Mouse (Mus musculus) midbrain, postnatal 0 days (tissue): ENCODE results near the gene Btbd2. TPM values are rescaled to one million over a fixed set of nuclear protein-coding genes. Genes with fewer than 3 reads are reported as not detected.

ENCODE experiments used
- ATAC-seq: fragments of 200-750 bp; cut with Nextera tagmentation; 2 replicates; pipeline ENCODE4 v1.8.0; 2017; ENCODE audit warnings: moderate number of reproducible peaks, mild to moderate bottlenecking, moderate TSS enrichment, moderate library complexity; ENCODE audit not compliant: low FRiP score
- DNase-seq: peaks from one replicate; pipeline ENCODE4 v3.0.0-alpha.2; 2015; ENCODE audit warnings: low spot score
- H3K27ac ChIP-seq: fragments of 300-500 bp; sonication (generic); 2 replicates; pipeline ENCODE4 v1.5.1; 2014; ENCODE audit warnings: low read depth, mild to moderate bottlenecking, low read length, mixed read lengths
- H3K27me3 ChIP-seq: fragments of 300-500 bp; sonication (generic); 2 replicates; pipeline ENCODE4 v1.6.1; 2014; ENCODE audit warnings: low read length, control low read depth, mixed read lengths; ENCODE audit not compliant: insufficient read depth
- H3K36me3 ChIP-seq: fragments of 300-500 bp; sonication (generic); 2 replicates; pipeline ENCODE4 v1.6.1; 2014; ENCODE audit warnings: low read length, control low read depth, mixed read lengths; ENCODE audit not compliant: insufficient read depth
- H3K4me1 ChIP-seq: fragments of 300-500 bp; sonication (generic); 2 replicates; pipeline ENCODE4 v1.6.1; 2014; ENCODE audit warnings: mild to moderate bottlenecking, control low read depth, antibody characterized with exemption, low read length, mixed read lengths; ENCODE audit not compliant: insufficient read depth
- H3K4me2 ChIP-seq: fragments of 300-500 bp; sonication (generic); 2 replicates; pipeline ENCODE4 v1.6.1; 2014; ENCODE audit warnings: low read depth, mild to moderate bottlenecking, low read length, mixed read lengths; ENCODE audit not compliant: poor library complexity, severe bottlenecking
- H3K4me3 ChIP-seq: fragments of 300-500 bp; sonication (generic); 2 replicates; pipeline ENCODE4 v1.5.1; 2014; ENCODE audit warnings: low read depth, mild to moderate bottlenecking, low read length, moderate library complexity
- H3K9ac ChIP-seq: fragments of 300-500 bp; sonication (generic); replicated peaks from 2 replicates; pipeline ENCODE4 v1.6.1; 2014; ENCODE audit warnings: mild to moderate bottlenecking, low read length, moderate library complexity, mixed read lengths; ENCODE audit not compliant: poor library complexity, severe bottlenecking
- H3K9me3 ChIP-seq: fragments of 300-500 bp; sonication (generic); 2 replicates; pipeline ENCODE4 v1.6.1; 2016; ENCODE audit warnings: low read length, control low read depth
- CTCF ChIP-seq: IDR thresholded peaks from 2 replicates; pipeline ENCODE4 v1.5.1; 2016; ENCODE audit warnings: antibody characterized with exemption, mild to moderate bottlenecking
- WGBS: fragments of 180-500 bp; shearing (Covaris S2); extraction: QIAGEN DNeasy Blood & Tissue Kit; methylation state at CpG from one replicate; pipeline ENCODE4 v1.1.7; 2014; 5-methylcytosine and 5-hydroxymethylcytosine counted together
- polyA plus RNA-seq: library from polyadenylated mRNA; unstranded; fragments of >200 nt; fragmentation: Nextera tagmentation; extraction: Ambion mirVana; gene quantifications from 2 replicates; pipeline ENCODE4 v1.2.1, GENCODE M21; 2015
- total RNA-seq: library from RNA; depleted of rRNA; stranded (reverse); fragments of >200 nt; gene quantifications from 2 replicates; pipeline ENCODE4 v1.2.3, GENCODE M21; 2014

The Btbd2 gene
- total and polyA plus RNA-seq, 2 experiments from 2014 or later, result 71.6 to 215 TPM

GRCm38 (mm10) chr10:80696502-80697392 is 39.9 kb upstream of the Btbd2 start:
- Histone ChIP-seq H3K36me3 (peaks cover 5% of the 10 kb centered on the region), H3K4me1 (peaks cover 5% of the 10 kb centered on the region; the same call in 1 of the 2 replicates), H3K4me3 (no peak overlapping the region), H3K27ac (no peak overlapping the region), H3K27me3 (no peaks in the 10 kb centered on the region), H3K9ac (no peak overlapping the region), H3K4me2 (no peak overlapping the region), H3K9me3 (no peaks in the 10 kb centered on the region)
- ATAC-seq, result no peak
- no peak for TF ChIP-seq CTCF
- no peak for DNase-seq
- 75% methylated on average over 11 of the region's 12 CpGs for WGBS

DNA sequence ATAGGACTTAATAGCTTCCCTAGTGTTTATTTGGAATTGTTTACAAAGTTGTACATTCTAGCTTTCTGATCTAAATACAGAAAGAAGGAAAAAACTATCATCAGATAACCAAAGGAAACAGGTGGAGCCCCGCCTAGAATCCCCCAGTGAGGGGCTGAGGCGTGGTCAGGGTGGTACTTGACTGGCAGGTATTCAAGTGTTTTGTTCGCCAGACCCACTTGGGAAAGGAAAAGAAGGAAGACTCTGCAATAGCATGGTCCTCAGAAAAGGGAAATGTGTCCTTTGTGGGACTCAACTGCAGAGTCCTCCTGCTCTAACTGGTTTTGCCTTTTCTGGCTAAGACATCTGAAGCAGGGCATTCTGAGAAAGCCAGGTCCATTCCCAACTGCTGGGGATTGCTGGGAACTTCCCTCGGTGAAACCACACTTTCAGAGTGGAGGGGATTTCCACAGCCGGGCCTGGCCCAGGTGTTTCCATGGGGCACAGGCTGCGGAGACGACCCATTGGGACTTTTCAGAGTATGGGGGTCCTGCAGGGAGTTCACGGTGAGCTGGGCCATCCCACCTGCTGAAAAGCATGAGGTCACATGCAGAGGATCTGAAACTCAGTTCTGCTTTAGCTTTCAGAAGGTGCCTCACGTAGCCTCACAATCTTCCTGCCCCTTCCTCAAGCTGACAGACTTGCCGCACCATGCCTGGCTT is 39.1 kb upstream of the Btbd2 start:
- no peak for ATAC-seq
- Histone ChIP-seq H3K27me3 (no peaks in the 10 kb centered on the region), H3K9me3 (no peaks in the 10 kb centered on the region), H3K9ac (no peak overlapping the region), H3K36me3 (peaks cover 11% of the 10 kb centered on the region), H3K4me1 (peaks cover 5% of the 10 kb centered on the region; the same call in 1 of the 2 replicates), H3K4me2 (no peak overlapping the region), H3K4me3 (no peak overlapping the region), H3K27ac (no peak overlapping the region)
- DNase-seq, result no peak
- 72% methylated on average over 10 of the region's 10 CpGs for WGBS
- TF ChIP-seq CTCF, result no peak

GRCm38 (mm10) chr10:80695186-80695585 is 38.3 kb upstream of the Btbd2 start:
- ATAC-seq (no peak), DNase-seq (no peak)
- no peak overlapping the region for H3K27ac ChIP-seq
- peaks cover 17% of the 10 kb centered on the region for H3K36me3 ChIP-seq
- no peak overlapping the region for H3K4me2 ChIP-seq
- no peak overlapping the region for H3K4me3 ChIP-seq
- no peaks in the 10 kb centered on the region for H3K27me3 ChIP-seq
- H3K9me3 ChIP-seq, result no peaks in the 10 kb centered on the region
- TF ChIP-seq CTCF, result no peak
- WGBS, result 83% methylated on average over 2 of the region's 2 CpGs
- H3K4me1 ChIP-seq, result peaks cover 4% of the 10 kb centered on the region; the same call in 1 of the 2 replicates
- no peak overlapping the region for H3K9ac ChIP-seq

DNA sequence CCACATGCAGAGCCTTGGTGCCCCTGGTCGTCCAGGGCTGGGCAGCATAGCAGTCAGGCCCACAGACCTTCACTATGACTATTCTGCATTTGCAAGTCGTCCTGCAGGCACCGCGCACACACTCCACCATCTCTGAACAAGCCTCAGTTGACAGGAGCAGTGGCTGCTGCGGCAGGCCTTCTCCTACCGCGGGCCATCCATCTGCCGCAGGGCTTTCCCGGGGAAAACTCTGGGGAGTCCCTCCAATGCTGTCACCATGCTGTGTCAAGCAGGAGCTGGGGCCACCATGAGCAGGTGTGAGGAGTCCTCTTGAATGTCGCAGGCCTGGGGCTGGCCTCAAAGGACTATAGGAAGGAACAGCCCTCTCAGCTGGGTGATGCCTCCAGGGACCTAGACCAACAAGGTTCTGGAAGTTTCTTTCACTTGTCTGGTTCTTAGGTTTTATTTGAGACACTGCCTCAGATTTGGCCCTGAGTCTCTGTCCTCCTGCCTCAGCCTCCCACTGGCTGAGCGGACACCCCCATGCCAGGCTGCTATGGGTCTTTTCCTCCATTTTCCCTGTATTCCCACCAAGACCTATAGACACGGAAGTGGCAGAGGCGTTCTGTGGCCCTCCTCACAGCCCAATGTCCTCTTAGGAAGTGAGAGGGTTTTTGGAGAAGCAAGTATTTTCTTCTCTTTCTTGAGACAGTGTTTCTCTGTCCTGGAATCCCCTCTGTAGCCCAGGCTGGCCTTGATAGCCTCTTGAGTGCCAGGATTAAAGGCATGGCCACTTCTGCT is 37.5 kb upstream of the Btbd2 start:
- no peak overlapping the region for H3K9ac ChIP-seq
- no peaks in the 10 kb centered on the region; the same call in 1 of the 2 replicates for H3K4me1 ChIP-seq
- no peak for TF ChIP-seq CTCF
- 91% methylated on average over 13 of the region's 13 CpGs for whole genome bisulfite sequencing
- H3K4me3 ChIP-seq, result no peak overlapping the region
- peaks cover 25% of the 10 kb centered on the region for H3K36me3 ChIP-seq
- H3K27me3 ChIP-seq, result no peaks in the 10 kb centered on the region
- no peak overlapping the region for H3K4me2 ChIP-seq
- no peak overlapping the region for H3K27ac ChIP-seq
- no peaks in the 10 kb centered on the region for H3K9me3 ChIP-seq
- DNase-seq, result no peak
- no peak for ATAC-seq

DNA sequence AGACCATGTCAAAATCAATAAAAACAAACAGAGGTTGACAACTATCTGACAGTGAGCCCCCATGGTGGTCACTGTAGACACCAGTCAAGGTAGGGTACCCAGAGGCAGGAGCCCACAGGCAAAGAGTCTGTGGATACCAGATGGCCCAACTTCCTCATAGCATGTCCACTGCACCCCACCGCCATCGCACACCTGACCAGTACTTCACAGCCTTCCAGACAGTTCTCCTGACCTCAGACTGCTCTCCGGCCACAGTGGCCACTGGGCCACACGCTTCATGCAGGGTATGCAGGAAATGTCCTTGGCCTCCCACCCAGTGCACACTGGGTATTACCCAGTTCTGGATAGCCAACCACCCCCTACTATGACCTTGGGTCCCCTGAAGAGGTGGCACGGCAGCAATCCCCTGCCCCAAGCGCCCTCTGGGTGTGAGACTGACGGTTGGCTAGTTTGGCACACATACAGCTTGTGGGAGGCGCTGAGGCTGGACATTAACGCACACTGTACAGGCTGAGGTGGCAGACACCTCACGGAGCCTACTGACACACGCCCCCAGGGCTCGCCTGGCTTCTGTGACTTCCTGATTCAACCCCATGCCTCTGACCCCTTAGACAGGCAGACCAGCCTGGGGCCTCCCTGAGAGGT is 36.7 kb upstream of the Btbd2 start:
- H3K9me3 ChIP-seq, result no peaks in the 10 kb centered on the region
- no peaks in the 10 kb centered on the region for H3K27me3 ChIP-seq
- H3K4me1 ChIP-seq, result no peaks in the 10 kb centered on the region; the same call in 1 of the 2 replicates
- no peak overlapping the region for H3K9ac ChIP-seq
- DNase-seq (no peak), ATAC-seq (no peak)
- WGBS, result 92% methylated on average over 12 of the region's 12 CpGs
- H3K4me2 ChIP-seq, result no peak overlapping the region
- no peak overlapping the region for H3K27ac ChIP-seq
- H3K4me3 ChIP-seq, result no peak overlapping the region
- no peak for TF ChIP-seq CTCF
- H3K36me3 ChIP-seq, result peaks cover 27% of the 10 kb centered on the region
